Mouse (Mus musculus) olfactory bulb, adult 2 months (tissue): Measurements from ENCODE around the gene Tspear.

ENCODE experiments used
- CTCF ChIP-seq: fragments of 200-500 bp; IDR thresholded peaks from 2 replicates; pipeline ENCODE4 v1.5.1; 2012; ENCODE audit warnings: low read depth, mild to moderate bottlenecking, low read length, moderate library complexity; ENCODE audit not compliant: insufficient read depth
- POLR2A ChIP-seq: fragments of 200-500 bp; IDR thresholded peaks from 2 replicates; pipeline ENCODE4 v1.6.1; 2012; ENCODE audit warnings: mild to moderate bottlenecking, low read depth, low read length, moderate library complexity; ENCODE audit not compliant: insufficient read depth

- TF ChIP-seq CTCF (no peak), POLR2A (no peak)
Observed at GRCm38 (mm10) chr10:77643160-77643559, 43.2 kb upstream of the Tspear start.
